In genomic region chr1:20921081-20921528, GRCm38 (mm10) we compare ENCODE assay signal across 15 mouse cellular contexts. TPM values are rescaled to one million over a fixed set of nuclear protein-coding genes. Genes with fewer than 3 reads are reported as not detected.
A peak's percentile ranks its signal among the peaks of the same experiment; 100 is the strongest.
DNase-seq lines count a peak whose midpoint lies in the region; ATAC-seq and TF ChIP-seq lines count a peak whose summit lies in the region.
"Had no signal": no experiment of that assay in that cellular context is flagged by ENCODE, and none has a peak within 500 bp of the region (broad histone marks: within the 10 kb centered on the region; RNA-seq: fewer than 3 reads in every experiment).

No protein-coding gene starts in this region.

- ATAC-seq in heart, embryonic 12.5 days (ENCODE audit: insufficient number of reproducible peaks, low FRiP score) = no peak
- peak; percentile 53 for ATAC-seq in midbrain, embryonic 13.5 days
- ATAC-seq: CD4-positive, CD25-positive, alpha-beta regulatory T cell, adult 4 months; lung, postnatal 0 days had no signal

- no peak overlapping the region for H3K4me2 ChIP-seq in heart, embryonic 12.5 days
- no peak overlapping the region for H3K4me2 ChIP-seq in midbrain, embryonic 13.5 days (replicated peaks)
- H3K4me2 ChIP-seq: forebrain, embryonic 12.5 days had no signal

- no peaks in the 10 kb centered on the region for H3K9me3 ChIP-seq in heart, embryonic 12.5 days (replicated peaks)
- H3K9me3 ChIP-seq in midbrain, embryonic 13.5 days = no peaks in the 10 kb centered on the region
- no peaks in the 10 kb centered on the region for H3K9me3 ChIP-seq in midbrain, embryonic 10.5 days (replicated peaks)
- H3K9me3 ChIP-seq: forebrain, embryonic 12.5 days had no signal

- no peak for TF ChIP-seq CTCF in thymus, adult 2 months (IDR thresholded peaks at IDR 0.05; ENCODE audit: borderline replicate concordance, control insufficient read depth, extremely low read depth, insufficient read depth, low read length, poor library complexity)

- peaks cover 10% of the 10 kb centered on the region for H3K4me1 ChIP-seq in heart, embryonic 12.5 days (replicated peaks)
- H3K4me1 ChIP-seq in midbrain, embryonic 13.5 days (replicated peaks) = peaks cover 14% of the 10 kb centered on the region
- peaks cover 5% of the 10 kb centered on the region for H3K4me1 ChIP-seq in midbrain, embryonic 10.5 days
- no peaks in the 10 kb centered on the region for H3K4me1 ChIP-seq in thymus, adult 2 months (replicated peaks; ENCODE audit: control insufficient read depth, insufficient read depth, low read length)

- H3K36me3 ChIP-seq in heart, embryonic 12.5 days = no peaks in the 10 kb centered on the region
- H3K36me3 ChIP-seq in midbrain, embryonic 13.5 days = no peaks in the 10 kb centered on the region
- no peaks in the 10 kb centered on the region for H3K36me3 ChIP-seq in midbrain, embryonic 10.5 days
- no peaks in the 10 kb centered on the region for H3K36me3 ChIP-seq in thymus, adult 2 months (ENCODE audit: control insufficient read depth, insufficient read depth, low read length)
- H3K36me3 ChIP-seq: forebrain, embryonic 12.5 days had no signal

- 78% methylated on average over 10 of the region's 10 CpGs for WGBS in heart, embryonic 12.5 days
- WGBS in midbrain, embryonic 13.5 days = 84% methylated on average over 10 of the region's 10 CpGs
- 91% methylated on average over 10 of the region's 10 CpGs for WGBS in midbrain, embryonic 10.5 days
- 88% methylated on average over 10 of the region's 10 CpGs for WGBS in thymus, adult 2 months

- intact Hi-C loops in heart, postnatal 10 days (cut with DNase I) = loop anchor here (10.0 kb wide), 1 partner anchor 216 kb away; no protein-coding TSS in a partner anchor

- peak; percentile 28 to 44 for DNase-seq in heart, postnatal 10 days
- no peak for DNase-seq in midbrain, embryonic 10.5 days (ENCODE audit: low spot score)
- DNase-seq in cerebellum, adult 9-10 months = peak; percentile 90
- no peak for DNase-seq in thymus, adult 18-20 months
- no peak for DNase-seq in thymus, adult 2 months
- DNase-seq: gastrocnemius, postnatal 14 days; kidney, postnatal 25 days; liver; right cerebral cortex, postnatal 14 days; thymus, postnatal 14 days had no signal

- H3K4me3 ChIP-seq in heart, embryonic 12.5 days = no peak overlapping the region
- H3K4me3 ChIP-seq in midbrain, embryonic 13.5 days (replicated peaks) = no peak overlapping the region
- no peak overlapping the region for H3K4me3 ChIP-seq in midbrain, embryonic 10.5 days
- H3K4me3 ChIP-seq in thymus, adult 2 months (ENCODE audit: control insufficient read depth, insufficient read depth, low read length) = no peak overlapping the region
- H3K4me3 ChIP-seq: forebrain, embryonic 12.5 days had no signal

- H3K9ac ChIP-seq in heart, embryonic 12.5 days = no peak overlapping the region
- H3K9ac ChIP-seq in midbrain, embryonic 13.5 days (replicated peaks) = no peak overlapping the region
- H3K9ac ChIP-seq: forebrain, embryonic 12.5 days had no signal

- no peak for TF ChIP-seq POLR2A in thymus, adult 2 months (IDR thresholded peaks at IDR 0.05; ENCODE audit: control insufficient read depth, extremely low read depth, insufficient read depth, low read length, poor library complexity)

- H3K27me3 ChIP-seq in heart, embryonic 12.5 days (replicated peaks) = no peaks in the 10 kb centered on the region
- no peaks in the 10 kb centered on the region for H3K27me3 ChIP-seq in midbrain, embryonic 13.5 days
- H3K27me3 ChIP-seq in midbrain, embryonic 10.5 days (ENCODE audit: low read depth, poor library complexity, severe bottlenecking) = no peaks in the 10 kb centered on the region
- no peaks in the 10 kb centered on the region for H3K27me3 ChIP-seq in thymus, adult 2 months (ENCODE audit: control insufficient read depth, insufficient read depth, low read length)
- H3K27me3 ChIP-seq: forebrain, embryonic 12.5 days had no signal

- no peak overlapping the region for H3K27ac ChIP-seq in heart, embryonic 12.5 days (ENCODE audit: poor library complexity, severe bottlenecking)
- H3K27ac ChIP-seq in midbrain, embryonic 13.5 days = no peak overlapping the region
- no peak overlapping the region for H3K27ac ChIP-seq in midbrain, embryonic 10.5 days (replicated peaks)
- no peak overlapping the region for H3K27ac ChIP-seq in thymus, adult 2 months (ENCODE audit: control insufficient read depth, insufficient read depth, low read length)
- H3K27ac ChIP-seq: forebrain, embryonic 12.5 days had no signal

RNA-seq across cellular contexts. Expression of gene Efhc1, which starts 30.3 kb away (rescaled TPM):
- 1 to 10 TPM; 1.0 to 1.2 TPM for total RNA-seq in heart, postnatal 10 days (2021)
- 0.99 and 1.1 TPM in 2 replicates for polyA plus RNA-seq in heart, embryonic 12.5 days (2016; fragmentation: Nextera tagmentation; extraction: Ambion mirVana)
- polyA plus RNA-seq in midbrain, embryonic 13.5 days (2015; fragmentation: Nextera tagmentation; extraction: Ambion mirVana) = 1.5 TPM in 2 replicates
- polyA plus RNA-seq in midbrain, embryonic 10.5 days (2016; fragmentation: Nextera tagmentation; extraction: Ambion mirVana) = 1.9 and 2.0 TPM in 2 replicates
- 0.55 and 2.6 TPM in 2 replicates for polyA plus RNA-seq in thymus, adult 2 months (2012; rRNA removed)

RNA-seq across cellular contexts. Expression of gene Paqr8, which starts 30.7 kb away (rescaled TPM):
- 1 to 10 TPM; 2.6 to 2.9 TPM for total RNA-seq in heart, postnatal 10 days (2021)
- 4.1 and 4.9 TPM in 2 replicates for polyA plus RNA-seq in heart, embryonic 12.5 days (2016; fragmentation: Nextera tagmentation; extraction: Ambion mirVana)
- 12.5 and 13.4 TPM in 2 replicates for polyA plus RNA-seq in midbrain, embryonic 13.5 days (2015; fragmentation: Nextera tagmentation; extraction: Ambion mirVana)
- polyA plus RNA-seq in midbrain, embryonic 10.5 days (2016; fragmentation: Nextera tagmentation; extraction: Ambion mirVana) = 5.3 and 6.4 TPM in 2 replicates
- polyA plus RNA-seq in thymus, adult 2 months (2012; rRNA removed) = 9.6 and 10.6 TPM in 2 replicates

Comparison
In these comparisons a context has a peak if more than half of its experiments do, and no peak if none do; other contexts are left out.
1. DNase-seq: peak in heart, postnatal 10 days (2 of 2) and cerebellum, adult 9-10 months (single experiment); none in midbrain, embryonic 10.5 days (single experiment), thymus, adult 18-20 months (0 of 2) and thymus, adult 2 months (single experiment).